Mouse (Mus musculus): ENCODE data around the gene Vps18. TPM values are rescaled to one million over a fixed set of nuclear protein-coding genes. Genes with fewer than 3 reads are reported as not detected.

The Vps18 gene
- total RNA-seq, 2 experiments from 2014 or later = 40.2 to 40.5 TPM

DNA sequence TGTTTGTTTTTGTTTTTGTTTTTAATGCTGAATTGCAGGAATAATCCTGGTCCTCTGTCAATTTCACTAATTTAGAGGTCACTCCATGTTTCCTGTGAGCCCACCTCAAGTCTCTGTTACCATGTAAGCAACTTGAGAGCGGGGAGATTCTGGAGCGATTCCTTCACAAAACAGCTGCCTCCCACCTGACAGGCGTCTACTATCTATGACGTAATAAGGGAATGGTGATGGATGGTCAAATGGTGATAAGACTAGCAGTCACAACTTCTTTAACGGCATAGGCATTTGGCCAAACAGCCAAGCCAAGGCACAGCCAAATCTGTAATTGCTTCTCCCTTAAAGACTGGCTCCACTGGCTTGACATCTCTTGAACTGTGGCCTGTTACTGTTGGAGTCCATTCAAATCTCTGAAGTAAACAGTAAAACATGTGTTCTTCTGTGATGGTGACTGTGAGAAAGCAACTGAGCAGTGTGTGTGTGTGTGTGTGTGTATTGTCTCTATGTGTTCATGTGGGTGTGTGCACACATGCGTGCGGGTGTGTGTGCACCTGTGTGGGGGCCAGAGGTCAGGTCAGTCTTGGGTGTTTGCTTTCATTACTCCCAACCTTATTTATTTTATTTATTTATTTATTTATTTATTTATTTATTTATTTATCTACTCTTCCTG, 6.5 kb upstream of the Vps18 start:
- intact Hi-C loops (cut with DNase I) = loop anchor here (10.0 kb wide), 1 partner anchor 237 kb away; the partner anchor contains the start of gene Knl1

DNA sequence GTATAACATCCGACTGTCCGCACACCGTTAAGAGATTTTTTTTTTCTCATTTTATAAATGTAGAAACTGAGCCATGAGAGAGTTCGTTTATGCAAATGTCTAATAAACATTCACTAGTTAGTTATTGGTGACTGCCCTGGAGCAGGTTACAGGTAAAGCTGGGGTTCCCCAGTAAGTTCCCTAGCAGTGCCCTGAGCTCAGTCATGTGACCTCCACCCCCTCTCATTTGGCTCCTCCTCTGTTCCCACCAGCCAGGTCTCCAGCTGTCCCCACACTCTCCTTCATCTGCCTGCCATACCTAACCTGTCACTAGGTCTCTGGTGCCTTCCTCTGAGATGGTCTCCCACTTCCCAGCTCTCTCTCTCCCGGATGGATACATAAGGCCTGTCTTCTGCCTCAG, 1.2 kb upstream of the Vps18 start:
- intact Hi-C loops (cut with DNase I) = loop anchor here (10.0 kb wide), 1 partner anchor 243 kb away; the partner anchor contains the start of gene Knl1

More for the DNA sequence above, 6.5 kb upstream of the Vps18 start:
- DNase-seq (ENCODE audit: low spot score in 2 of 2) = no peak

DNA sequence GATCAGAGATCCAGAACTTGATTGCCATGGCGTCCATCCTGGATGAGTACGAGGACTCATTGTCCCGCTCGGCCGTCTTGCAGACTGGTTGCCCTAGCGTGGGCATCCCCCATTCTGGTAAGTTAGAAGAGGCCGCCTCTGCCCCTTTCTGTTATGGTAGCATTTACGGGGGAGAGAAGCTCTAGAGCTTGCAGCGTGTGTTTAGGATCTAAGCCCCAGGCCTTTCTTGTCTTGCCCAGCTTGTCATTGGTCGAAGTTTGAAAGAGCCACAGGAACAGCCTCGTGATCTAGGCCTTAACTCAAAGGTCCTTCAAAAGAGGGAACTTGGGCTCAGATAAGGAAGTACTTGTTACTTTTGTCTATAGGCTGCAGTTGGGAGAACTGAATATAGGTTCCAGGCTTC, 475 bp downstream of the Vps18 start:
- DNase-seq (ENCODE audit: low spot score in 2 of 2) = peak in 1 of 2 experiments; percentile 40
- intact Hi-C loops (cut with DNase I) = loop anchor here (2.0 to 10.0 kb wide), 2 partner anchors 38 to 244 kb away; partner anchors contain the start of gene Knl1

More for the DNA sequence above, 1.2 kb upstream of the Vps18 start:
- DNase-seq (ENCODE audit: low spot score in 2 of 2) = no peak

DNA sequence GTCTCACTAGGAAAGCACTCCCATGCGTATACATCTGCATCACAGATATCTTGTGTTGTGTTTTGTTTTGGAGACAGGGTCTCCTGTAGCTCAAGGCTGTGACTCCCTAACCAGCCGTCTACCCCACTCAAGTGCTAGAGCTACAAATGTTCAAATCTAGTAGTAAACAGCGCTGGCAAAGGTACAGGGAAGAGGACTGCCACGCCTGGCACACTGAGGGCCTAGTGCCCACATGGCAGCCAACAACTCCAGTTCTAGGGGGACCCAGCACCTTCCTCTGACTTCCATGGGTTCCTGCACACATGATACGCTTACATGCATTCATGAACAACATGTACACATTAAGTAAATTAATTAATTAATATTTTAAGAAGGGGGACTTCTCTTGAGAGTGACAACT, 3.7 kb downstream of the Vps18 start:
- intact Hi-C loops (cut with DNase I) = no loop called here
- no peak for DNase-seq (ENCODE audit: low spot score in 2 of 2)

DNA sequence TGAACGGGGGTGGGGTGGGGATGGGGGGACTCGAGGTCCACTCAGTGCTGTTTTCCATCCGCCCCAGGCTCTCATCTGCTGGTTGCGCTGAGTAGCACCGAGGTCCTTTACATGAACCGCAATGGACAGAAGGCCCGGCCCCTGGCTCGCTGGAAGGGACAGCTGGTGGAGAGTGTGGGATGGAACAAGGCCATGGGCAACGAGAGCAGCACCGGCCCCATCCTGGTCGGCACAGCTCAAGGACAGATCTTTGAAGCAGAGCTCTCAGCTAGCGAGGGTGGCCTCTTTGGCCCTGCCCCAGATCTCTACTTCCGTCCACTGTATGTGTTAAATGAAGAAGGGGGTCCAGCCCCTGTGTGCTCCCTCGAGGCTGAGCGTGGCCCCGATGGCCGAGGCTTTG, 4.3 kb downstream of the Vps18 start:
- no peak for DNase-seq (ENCODE audit: low spot score in 2 of 2)
- intact Hi-C loops (cut with DNase I) = no loop called here

DNA sequence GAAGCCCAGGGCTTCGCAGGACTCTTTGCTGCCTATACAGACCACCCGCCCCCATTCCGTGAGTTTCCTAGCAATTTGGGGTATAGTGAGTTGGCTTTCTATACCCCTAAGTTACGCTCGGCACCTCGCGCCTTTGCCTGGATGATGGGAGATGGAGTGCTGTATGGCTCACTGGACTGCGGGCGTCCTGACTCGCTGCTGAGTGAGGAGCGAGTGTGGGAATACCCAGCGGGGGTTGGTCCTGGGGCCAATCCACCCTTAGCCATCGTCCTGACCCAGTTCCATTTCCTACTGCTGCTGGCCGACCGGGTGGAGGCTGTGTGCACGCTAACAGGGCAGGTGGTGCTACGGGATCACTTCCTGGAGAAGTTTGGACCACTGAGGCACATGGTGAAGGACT, 4.8 kb downstream of the Vps18 start:
- no peak for DNase-seq (ENCODE audit: low spot score in 2 of 2)
- intact Hi-C loops (cut with DNase I) = no loop called here

DNA sequence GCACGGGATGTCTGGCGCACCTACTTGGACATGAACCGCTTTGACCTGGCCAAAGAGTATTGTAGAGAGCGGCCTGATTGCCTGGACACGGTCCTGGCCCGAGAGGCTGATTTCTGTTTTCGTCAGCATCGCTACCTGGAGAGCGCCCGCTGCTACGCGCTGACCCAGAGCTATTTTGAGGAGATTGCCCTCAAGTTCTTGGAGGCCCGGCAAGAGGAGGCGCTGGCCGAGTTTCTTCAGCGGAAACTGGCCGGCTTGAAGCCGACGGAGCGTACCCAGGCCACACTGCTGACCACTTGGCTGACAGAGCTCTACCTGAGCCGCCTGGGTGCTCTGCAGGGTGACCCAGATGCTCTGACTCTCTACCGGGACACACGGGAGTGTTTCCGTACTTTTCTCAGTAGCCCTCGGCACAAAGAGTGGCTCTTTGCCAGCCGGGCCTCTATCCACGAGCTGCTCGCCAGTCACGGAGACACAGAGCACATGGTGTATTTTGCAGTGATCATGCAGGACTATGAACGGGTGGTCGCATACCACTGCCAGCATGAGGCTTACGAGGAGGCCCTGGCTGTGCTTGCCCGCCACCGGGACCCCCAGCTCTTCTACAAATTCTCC, 5.3 kb downstream of the Vps18 start:
- DNase-seq (ENCODE audit: low spot score in 2 of 2) = no peak
- intact Hi-C loops (cut with DNase I) = no loop called here

DNA sequence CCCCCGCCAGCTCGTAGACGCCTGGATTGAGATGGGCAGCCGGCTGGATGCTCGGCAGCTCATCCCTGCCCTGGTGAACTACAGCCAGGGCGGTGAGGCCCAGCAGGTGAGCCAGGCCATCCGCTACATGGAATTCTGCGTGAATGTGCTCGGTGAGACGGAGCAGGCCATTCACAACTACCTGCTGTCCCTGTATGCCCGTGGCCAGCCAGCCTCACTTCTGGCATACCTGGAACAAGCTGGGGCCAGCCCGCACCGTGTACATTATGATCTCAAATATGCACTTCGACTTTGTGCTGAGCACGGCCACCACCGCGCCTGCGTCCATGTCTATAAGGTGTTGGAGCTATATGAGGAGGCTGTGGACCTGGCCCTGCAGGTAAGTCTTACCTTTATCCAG, 5.9 kb downstream of the Vps18 start:
- intact Hi-C loops (cut with DNase I) = no loop called here
- DNase-seq (ENCODE audit: low spot score in 2 of 2) = no peak

DNA sequence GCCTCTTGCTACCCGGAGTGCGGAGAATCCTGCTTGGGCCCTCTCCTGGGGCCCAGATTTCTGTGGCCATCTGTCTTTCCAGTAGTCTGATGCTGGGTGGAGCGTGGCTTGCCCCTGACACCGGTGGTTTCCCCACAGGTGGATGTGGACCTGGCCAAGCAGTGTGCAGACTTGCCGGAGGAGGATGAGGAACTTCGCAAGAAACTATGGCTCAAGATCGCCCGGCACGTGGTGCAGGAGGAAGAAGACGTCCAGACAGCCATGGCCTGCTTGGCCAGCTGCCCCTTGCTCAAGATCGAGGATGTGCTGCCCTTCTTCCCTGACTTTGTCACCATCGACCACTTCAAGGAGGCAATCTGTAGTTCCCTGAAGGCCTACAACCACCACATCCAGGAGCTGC, 8.2 kb downstream of the Vps18 start:
- no peak for DNase-seq (ENCODE audit: low spot score in 2 of 2)
- intact Hi-C loops (cut with DNase I) = loop anchor here (5.0 kb wide), 2 partner anchors 41 to 136 kb away; no protein-coding TSS in a partner anchor

DNA sequence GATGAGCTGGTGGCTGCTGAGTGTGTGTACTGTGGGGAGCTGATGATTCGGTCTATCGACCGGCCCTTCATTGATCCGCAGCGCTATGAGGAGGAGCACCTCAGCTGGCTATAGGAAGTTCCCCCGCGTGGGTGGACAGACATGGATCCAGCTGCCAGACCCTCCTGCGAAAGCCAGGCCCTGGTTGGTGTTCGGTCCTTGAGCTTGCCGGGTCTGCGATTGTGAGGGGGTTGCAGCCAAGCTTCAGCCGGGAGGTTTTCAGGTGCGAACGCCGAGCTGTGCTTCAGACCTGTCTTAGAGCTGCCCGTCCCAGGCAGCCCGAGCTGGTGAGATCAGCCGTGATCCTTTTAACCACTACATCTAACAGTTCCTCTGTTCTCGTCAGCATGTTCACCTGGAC, 9.0 kb downstream of the Vps18 start:
- intact Hi-C loops (cut with DNase I) = loop anchor here (5.0 kb wide), 2 partner anchors 40 to 135 kb away; no protein-coding TSS in a partner anchor
- no peak for DNase-seq (ENCODE audit: low spot score in 2 of 2)

DNA sequence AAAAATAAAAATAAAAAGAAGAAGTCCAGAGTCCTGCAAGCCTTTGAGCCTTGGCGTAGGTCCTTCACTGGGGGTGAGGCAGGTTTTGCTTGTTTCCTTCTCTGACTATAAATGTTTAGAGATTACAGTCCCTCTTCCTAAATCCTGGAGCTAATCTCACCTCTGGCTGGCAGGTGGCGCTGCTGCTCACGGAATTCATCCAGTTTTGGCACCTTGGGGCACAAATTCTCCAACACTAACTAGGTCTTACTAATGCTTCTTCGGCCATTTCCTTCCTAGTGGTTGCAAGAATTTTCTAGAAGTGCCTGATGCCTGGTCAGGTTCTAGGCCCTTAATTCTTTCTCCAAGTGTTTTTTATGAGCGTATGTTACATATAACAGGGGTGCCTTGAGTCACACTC, 9.8 kb downstream of the Vps18 start:
- intact Hi-C loops (cut with DNase I) = loop anchor here (5.0 kb wide), 2 partner anchors 39 to 134 kb away; no protein-coding TSS in a partner anchor
- peak; percentile 58 to 65 for DNase-seq (ENCODE audit: low spot score in 2 of 2)

DNA sequence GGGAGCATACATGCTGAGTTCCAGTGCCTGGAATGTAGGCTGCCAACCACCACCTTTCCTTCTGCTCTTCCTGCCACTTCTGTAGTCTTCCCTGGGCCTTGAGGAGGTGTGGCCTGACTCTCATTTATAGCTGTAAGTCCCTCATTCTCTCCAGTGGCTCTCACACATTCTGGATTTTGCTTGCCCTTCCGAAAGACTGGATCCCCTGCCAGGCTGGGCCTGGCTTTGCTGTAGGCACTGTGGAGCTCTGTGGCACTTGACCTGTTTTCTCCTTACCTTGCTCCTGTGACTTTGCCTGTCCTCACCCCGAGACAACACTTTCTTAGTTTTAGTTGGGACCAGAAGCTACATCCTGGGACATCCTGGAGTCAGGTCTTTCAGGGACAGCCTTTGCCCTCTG, 10.3 kb downstream of the Vps18 start:
- no peak for DNase-seq (ENCODE audit: low spot score in 2 of 2)
- intact Hi-C loops (cut with DNase I) = loop anchor here (5.0 kb wide), 2 partner anchors 38 to 133 kb away; no protein-coding TSS in a partner anchor

DNA sequence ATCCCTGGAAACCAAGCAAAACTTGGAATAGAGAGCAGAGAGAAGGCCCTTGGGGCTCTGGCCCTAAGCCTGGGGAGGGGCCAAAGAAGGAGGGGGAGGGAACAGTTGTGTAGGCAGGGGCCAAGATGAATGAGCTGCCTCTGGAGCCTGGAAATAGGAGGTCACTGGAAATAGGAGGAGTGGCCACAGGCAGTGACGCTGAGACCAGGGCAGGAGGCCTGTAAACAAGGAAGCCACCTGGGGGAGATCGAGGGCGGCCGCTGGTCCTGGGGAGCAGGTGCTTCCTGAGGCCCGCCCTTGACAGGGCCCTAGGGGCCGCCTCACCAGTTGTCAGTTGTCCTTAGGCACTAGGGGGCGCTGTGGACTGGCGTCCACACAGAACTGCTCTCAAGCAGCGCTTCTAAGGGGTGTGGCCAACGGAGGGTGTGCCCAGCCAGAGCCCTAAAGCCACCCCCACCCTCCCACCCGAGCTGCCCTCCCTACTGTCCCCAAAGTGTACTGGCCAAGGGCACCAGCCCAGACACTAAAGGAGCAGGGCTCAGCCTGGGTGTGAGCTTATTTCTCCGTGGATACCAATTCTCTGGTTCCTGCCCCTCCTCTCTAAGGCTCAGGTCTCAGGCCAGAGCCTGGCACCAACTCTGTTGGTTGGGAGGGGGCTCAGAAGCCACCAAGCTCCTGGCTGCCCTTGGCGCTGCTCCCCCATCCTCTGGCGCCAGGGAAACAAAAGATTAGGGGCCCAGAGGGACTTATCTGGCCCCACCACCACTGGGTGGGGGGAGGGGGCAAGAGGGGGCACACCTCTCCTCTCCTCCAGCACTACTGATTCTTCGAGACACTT, 11.7 kb downstream of the Vps18 start:
- peak; percentile 44 to 50 for DNase-seq (ENCODE audit: low spot score in 2 of 2)
- intact Hi-C loops (cut with DNase I) = loop anchor here (2.0 to 5.0 kb wide), 4 partner anchors 27 to 132 kb away; no protein-coding TSS in a partner anchor

DNA sequence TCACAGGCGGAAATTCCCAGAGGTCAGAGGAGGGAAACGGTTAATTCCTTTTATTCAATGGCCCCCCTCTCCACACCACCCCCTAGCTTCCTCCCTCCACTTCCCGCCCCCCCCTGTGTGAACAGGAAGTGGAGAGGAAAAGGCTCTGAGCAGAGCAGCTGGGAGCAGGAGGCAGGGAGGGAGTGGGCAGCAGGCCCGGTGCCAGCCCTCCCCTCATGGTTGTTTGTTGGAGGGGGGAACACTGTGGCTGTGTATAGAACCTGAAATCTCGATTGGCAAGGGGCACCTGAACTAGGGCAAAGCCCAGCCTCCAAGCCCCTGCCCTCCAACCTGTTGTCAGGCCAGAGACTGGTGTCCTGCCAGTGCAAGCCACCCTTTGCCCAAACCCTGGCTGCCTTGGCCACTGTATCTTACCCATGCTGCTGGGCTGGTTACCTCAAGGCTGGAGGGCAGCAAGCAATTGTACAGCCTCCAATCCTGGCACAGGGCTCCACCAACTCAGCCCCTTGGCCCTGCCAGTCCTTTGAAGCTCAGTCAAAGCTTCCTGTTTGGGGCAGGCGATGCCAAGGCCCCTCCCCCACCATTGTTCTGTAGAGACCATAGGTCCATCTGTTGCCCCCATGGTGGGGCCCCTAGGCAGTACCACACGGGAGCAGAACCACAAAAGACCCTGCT, 12.4 kb downstream of the Vps18 start:
- intact Hi-C loops (cut with DNase I) = loop anchor here (2.0 to 5.0 kb wide), 2 partner anchors 26 to 111 kb away; no protein-coding TSS in a partner anchor
- no peak for DNase-seq (ENCODE audit: low spot score in 2 of 2)

DNA sequence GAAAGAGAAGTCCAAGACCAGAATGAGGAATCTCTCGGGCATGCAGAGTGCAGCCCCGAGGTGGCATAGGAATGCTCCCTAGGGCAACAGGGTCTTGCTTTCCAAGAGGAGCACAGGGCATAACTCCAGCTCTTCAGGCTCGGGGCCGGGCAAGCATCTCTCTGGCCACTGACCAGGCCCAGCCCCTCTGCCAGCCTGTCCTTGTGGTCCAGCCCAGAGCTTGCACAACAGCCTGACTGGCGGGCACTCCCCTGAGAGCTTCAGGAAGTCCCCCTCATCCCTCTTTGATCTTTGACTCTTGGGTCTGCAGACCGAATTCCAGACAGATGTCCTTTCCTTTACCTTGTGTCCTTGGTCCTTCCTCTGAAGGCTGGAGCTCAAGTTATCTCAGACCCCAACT, 14.3 kb downstream of the Vps18 start:
- DNase-seq (ENCODE audit: low spot score in 2 of 2) = no peak
- intact Hi-C loops (cut with DNase I) = loop anchor here (5.0 kb wide), 1 partner anchor 109 kb away; no protein-coding TSS in a partner anchor

DNA sequence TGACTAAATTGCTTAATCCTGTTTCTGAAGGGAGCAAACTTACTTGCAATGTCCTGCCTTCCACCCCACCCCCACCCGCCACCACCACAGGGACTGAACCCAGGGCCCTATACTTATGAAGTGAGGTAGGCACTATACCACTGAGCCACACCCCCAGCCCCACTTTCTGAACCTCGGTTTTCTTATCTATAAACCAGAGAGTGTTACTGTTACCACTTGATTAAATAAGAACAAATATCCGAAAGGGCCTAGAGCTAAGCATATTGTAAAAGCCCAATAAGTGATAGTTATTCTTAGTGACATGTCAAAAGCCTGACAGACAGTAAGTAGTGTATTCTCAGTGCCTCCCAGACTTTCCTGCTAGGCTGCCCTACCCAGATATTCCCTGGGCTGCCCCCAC, 15.9 kb downstream of the Vps18 start:
- intact Hi-C loops (cut with DNase I) = loop anchor here (5.0 kb wide), 1 partner anchor 108 kb away; no protein-coding TSS in a partner anchor

DNA sequence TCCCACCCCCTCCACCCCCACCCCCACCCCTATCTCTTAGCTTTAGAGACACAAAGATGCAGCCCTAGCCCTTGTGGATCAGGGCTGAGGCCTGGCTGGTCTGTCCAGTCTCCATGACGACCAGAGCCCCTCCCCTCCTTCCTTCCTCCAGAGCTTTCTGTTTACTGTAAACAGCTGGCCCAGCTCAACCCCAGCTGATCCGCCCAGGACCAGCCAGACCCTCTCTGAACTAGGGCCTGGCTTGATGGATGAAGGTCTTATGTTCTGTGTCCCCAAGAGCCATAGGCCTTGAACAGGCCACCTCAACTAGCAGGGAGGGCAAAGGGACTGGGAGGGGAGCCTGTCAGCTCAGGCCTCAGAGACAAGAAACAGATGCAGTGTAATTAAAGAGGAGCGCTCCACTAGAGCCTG, 16.3 kb downstream of the Vps18 start:
- DNase-seq (ENCODE audit: low spot score in 2 of 2) = no peak
- intact Hi-C loops (cut with DNase I) = loop anchor here (5.0 kb wide), 1 partner anchor 107 kb away; no protein-coding TSS in a partner anchor

More for the DNA sequence above, 15.9 kb downstream of the Vps18 start:
- no peak for DNase-seq (ENCODE audit: low spot score in 2 of 2)

DNA sequence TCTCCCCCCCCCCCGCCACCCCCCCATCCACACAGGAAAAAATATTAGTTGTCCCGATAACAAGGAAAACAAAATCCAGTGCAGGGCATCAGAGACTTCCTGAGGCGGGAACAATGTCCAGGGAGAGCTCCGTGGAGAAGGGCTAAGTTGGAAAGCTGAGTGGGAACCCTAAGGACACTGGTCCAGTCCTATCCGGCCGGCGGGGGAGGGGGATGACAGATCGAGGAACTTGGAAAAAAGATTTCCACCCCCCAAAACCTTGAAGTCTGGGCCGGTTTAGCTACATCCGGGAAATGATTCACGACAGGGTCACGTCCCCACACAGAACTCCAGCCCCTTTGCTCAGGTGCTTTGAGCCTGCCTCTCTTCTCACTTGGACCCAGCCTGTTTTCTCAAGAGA, 23.0 kb downstream of the Vps18 start:
- intact Hi-C loops (cut with DNase I) = no loop called here
- no peak for DNase-seq (ENCODE audit: low spot score in 2 of 2)

DNA sequence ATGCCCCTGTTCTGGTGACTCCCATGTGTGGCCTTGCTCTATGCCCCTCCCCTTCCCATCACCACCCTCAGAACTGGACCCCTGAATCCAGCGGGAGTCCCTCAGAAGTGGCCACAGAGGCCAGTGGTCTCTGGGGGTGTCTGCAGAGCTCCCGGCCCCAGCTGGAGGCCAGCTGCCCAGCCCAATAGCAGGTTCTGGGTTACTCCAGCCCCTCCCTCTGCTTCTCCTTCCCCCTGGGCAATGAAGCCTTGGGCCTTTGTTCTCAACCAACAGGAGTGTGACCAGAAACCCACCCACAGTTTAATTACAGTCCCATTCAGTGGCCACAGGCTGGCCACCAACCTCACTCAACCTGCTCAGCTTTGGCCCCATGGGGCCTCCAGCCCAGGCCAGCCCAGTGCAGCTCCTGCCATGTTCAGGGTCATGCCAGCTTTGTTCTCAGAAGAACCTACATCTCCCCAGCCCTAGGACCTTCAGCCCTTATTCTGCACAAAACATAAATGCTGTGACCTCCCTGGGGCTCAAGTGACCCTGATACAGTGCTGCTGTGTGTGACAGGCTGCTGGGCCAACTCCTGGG, 23.9 kb downstream of the Vps18 start:
- DNase-seq (ENCODE audit: low spot score in 2 of 2) = no peak
- intact Hi-C loops (cut with DNase I) = no loop called here
